Mouse (Mus musculus): Measurements from ENCODE around the gene Hsf2bp. TPM values are rescaled to one million over a fixed set of nuclear protein-coding genes. Genes with fewer than 3 reads are reported as not detected.

Gene Hsf2bp
- total and polyA plus RNA-seq, 2 experiments from 2014 or later = 0.57 to 0.90 TPM

DNA sequence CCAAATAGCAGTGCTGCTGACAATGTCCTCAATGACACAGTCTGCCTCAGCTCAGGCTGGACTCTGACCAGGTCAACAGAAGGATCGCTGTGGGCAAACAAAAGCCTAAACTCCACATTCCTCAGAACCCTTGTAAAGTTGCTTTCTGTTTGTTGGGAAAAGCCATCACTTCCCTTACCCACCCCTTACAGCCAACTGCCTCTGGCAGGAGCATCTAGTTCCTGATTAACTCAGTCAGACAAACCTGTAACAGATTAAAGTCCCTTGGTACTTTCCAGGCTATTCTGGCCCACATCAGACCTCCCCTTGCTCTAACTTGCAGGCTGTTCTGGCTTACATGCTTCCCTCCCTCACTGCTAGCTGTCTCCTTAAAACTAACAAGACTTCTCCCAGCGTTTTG, 70.5 kb downstream of the Hsf2bp start:
- H3K36me3 ChIP-seq (ENCODE audit: insufficient read depth) = no peaks in the 10 kb centered on the region
- no peaks in the 10 kb centered on the region for H3K27me3 ChIP-seq (ENCODE audit: insufficient read depth, low read length)
- WGBS = 46% methylated on average over 2 of the region's 2 CpGs
- H3K4me1 ChIP-seq (ENCODE audit: insufficient read depth) = no peaks in the 10 kb centered on the region
- TF ChIP-seq CTCF (IDR thresholded peaks at IDR 0.05; ENCODE audit: low read depth) = no peak
- ATAC-seq (no peak), DNase-seq (peak; percentile 4)
- no peak overlapping the region for H3K4me3 ChIP-seq (ENCODE audit: low read depth, low read length)
- no peaks in the 10 kb centered on the region for H3K9me3 ChIP-seq (ENCODE audit: low read length)
- no peak overlapping the region for H3K4me2 ChIP-seq (ENCODE audit: low read depth)
- H3K27ac ChIP-seq (ENCODE audit: low read depth, low read length) = no peak overlapping the region
- no peak overlapping the region for H3K9ac ChIP-seq

DNA sequence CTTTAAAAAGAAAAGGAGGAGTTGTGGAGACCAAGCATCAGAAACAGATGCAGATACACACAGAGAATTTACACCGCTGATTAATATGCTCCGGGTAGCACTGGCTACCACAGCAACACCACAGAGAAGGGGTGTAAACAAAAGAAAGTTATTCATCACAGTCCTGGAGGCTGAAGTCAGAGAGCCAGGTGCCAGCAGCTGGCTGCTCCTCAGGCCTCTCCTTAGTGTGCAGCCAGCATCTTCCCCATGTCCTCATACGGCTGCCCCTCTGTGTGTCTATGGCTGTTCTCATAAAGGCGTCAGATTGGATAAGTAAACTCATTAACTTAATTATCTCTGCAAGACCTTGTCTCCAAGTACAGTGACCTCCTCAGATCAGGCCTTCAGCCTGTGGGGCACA, 73.2 kb downstream of the Hsf2bp start:
- ATAC-seq (no peak), DNase-seq (no peak)
- H3K4me1 ChIP-seq (ENCODE audit: insufficient read depth) = no peaks in the 10 kb centered on the region
- no peak overlapping the region for H3K9ac ChIP-seq
- 76% methylated on average over 4 of the region's 4 CpGs for WGBS
- no peak for TF ChIP-seq CTCF (IDR thresholded peaks at IDR 0.05; ENCODE audit: low read depth)
- H3K27ac ChIP-seq (ENCODE audit: low read depth, low read length) = no peak overlapping the region
- no peak overlapping the region for H3K4me3 ChIP-seq (ENCODE audit: low read depth, low read length)
- no peaks in the 10 kb centered on the region for H3K27me3 ChIP-seq (ENCODE audit: insufficient read depth, low read length)
- H3K36me3 ChIP-seq (ENCODE audit: insufficient read depth) = no peaks in the 10 kb centered on the region
- H3K9me3 ChIP-seq (ENCODE audit: low read length) = no peaks in the 10 kb centered on the region
- no peak overlapping the region for H3K4me2 ChIP-seq (ENCODE audit: low read depth)

DNA sequence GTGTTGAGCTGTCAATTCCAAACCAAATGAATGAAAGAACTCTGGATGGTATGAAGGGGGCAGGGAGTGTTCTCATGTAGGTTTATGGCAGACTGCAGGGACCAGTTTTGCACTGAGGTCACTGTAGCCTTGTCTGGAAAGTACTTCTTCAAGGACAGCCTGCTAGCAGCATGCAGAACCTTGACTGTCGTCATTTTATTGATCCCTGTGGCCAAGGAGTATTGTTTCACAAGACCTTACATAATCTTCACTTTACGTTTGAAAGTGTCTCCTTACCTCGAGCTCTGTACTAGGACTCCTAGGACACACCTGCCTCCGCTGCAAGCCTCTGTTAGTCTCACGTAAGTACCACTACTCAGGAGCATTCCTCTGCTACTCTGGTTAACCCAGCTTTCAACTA, 73.9 kb downstream of the Hsf2bp start:
- no peak overlapping the region for H3K4me3 ChIP-seq (ENCODE audit: low read depth, low read length)
- no peaks in the 10 kb centered on the region for H3K4me1 ChIP-seq (ENCODE audit: insufficient read depth)
- no peaks in the 10 kb centered on the region for H3K27me3 ChIP-seq (ENCODE audit: insufficient read depth, low read length)
- no peak overlapping the region for H3K9ac ChIP-seq
- ATAC-seq (no peak), DNase-seq (no peak)
- no peak overlapping the region for H3K4me2 ChIP-seq (ENCODE audit: low read depth)
- H3K27ac ChIP-seq (ENCODE audit: low read depth, low read length) = no peak overlapping the region
- no peaks in the 10 kb centered on the region for H3K36me3 ChIP-seq (ENCODE audit: insufficient read depth)
- TF ChIP-seq CTCF (IDR thresholded peaks at IDR 0.05; ENCODE audit: low read depth) = no peak
- H3K9me3 ChIP-seq (ENCODE audit: low read length) = no peaks in the 10 kb centered on the region
- 88% methylated on average over 5 of the region's 5 CpGs for WGBS

DNA sequence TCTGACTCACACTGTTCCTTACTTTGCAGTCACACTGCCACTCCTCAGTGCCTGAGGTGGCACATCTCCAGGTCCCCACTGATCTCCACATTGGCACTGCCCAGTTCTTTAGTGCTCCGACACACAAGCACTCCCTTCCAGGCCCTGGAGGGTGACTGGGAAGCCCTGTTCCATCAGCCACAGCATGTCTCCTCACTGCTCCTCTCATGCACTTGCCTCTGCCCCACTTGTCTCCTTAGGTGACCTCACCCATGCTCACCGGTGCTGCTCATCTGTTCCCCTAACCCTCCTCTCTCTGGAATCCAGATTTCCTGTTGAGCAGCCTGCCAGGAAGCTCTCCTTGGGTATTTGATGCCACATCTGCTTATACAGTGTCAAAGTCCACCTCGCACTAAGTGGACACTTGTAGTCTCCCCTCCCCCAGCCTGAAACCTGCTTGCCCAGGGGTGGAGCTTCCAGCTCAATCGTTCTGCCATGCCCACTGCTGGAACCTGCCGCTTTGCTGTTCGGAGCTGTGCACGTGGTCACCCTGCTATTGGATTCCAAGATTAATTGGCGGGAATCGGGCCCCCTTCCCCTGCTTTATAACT, 81.5 kb downstream of the Hsf2bp start:
- H3K27me3 ChIP-seq (ENCODE audit: insufficient read depth, low read length) = no peaks in the 10 kb centered on the region
- H3K4me1 ChIP-seq (ENCODE audit: insufficient read depth) = no peaks in the 10 kb centered on the region
- no peak overlapping the region for H3K4me2 ChIP-seq (ENCODE audit: low read depth)
- H3K4me3 ChIP-seq (ENCODE audit: low read depth, low read length) = no peak overlapping the region
- H3K9ac ChIP-seq = no peak overlapping the region
- H3K27ac ChIP-seq (ENCODE audit: low read depth, low read length) = no peak overlapping the region
- no peak for DNase-seq
- H3K9me3 ChIP-seq (ENCODE audit: low read length) = no peaks in the 10 kb centered on the region
- no peaks in the 10 kb centered on the region for H3K36me3 ChIP-seq (ENCODE audit: insufficient read depth)
- TF ChIP-seq CTCF (IDR thresholded peaks at IDR 0.05; ENCODE audit: low read depth) = no peak
- no peak for ATAC-seq
- 91% methylated on average over 9 of the region's 9 CpGs for WGBS

DNA sequence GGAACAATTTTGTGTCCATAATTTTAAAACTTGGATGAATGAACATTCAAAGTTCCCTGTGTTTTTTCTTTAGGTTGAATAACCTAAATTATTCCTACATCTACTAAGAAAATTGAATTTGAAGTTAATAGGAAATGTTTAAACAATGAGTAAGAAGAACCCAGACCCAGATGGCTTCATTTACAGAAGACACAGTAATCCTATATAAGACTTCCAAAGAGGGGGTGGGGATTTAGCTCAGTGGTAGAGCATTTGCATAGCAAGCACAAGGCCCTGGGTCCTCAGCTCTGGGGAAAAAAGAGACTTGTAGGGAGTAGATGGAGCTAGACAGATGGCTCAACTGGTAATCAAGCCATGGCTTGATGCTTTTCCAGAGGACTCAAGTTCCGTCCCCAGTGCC, 87.1 kb downstream of the Hsf2bp start:
- Histone ChIP-seq H3K9ac (no peak overlapping the region), H3K9me3 (ENCODE audit: low read length) (no peaks in the 10 kb centered on the region), H3K36me3 (ENCODE audit: insufficient read depth) (no peaks in the 10 kb centered on the region), H3K4me3 (ENCODE audit: low read depth, low read length) (no peak overlapping the region), H3K27ac (ENCODE audit: low read depth, low read length) (no peak overlapping the region), H3K4me1 (ENCODE audit: insufficient read depth) (no peaks in the 10 kb centered on the region), H3K4me2 (ENCODE audit: low read depth) (no peak overlapping the region), H3K27me3 (ENCODE audit: insufficient read depth, low read length) (no peaks in the 10 kb centered on the region)
- ATAC-seq = no peak
- no peak for TF ChIP-seq CTCF (IDR thresholded peaks at IDR 0.05; ENCODE audit: low read depth)
- no peak for DNase-seq
- 52% methylated on average over 1 of the region's 1 CpGs for WGBS

DNA sequence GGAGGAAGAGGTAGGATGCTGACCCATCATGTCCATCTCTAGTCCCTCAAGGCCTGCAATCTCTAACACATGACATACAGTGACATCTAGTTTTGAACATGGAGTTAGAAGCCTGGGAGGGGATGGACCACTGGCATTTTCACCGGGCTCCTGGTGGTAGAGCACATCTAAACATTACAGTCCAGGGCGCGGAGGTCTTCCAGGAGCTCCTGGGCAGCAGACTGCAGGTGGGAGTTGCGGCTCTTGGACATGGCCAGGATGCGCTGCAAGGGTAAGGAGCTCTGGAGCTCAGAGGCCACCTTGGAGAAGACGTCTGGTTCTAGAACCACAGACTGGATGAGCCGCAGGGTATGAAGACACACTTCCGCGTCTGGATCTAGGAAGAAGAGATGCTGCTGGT, 89.7 kb downstream of the Hsf2bp start:
- no peaks in the 10 kb centered on the region for H3K36me3 ChIP-seq (ENCODE audit: insufficient read depth)
- H3K4me2 ChIP-seq (ENCODE audit: low read depth) = no peak overlapping the region
- no peak for DNase-seq
- no peaks in the 10 kb centered on the region for H3K4me1 ChIP-seq (ENCODE audit: insufficient read depth)
- no peak for ATAC-seq
- no peak overlapping the region for H3K4me3 ChIP-seq (ENCODE audit: low read depth, low read length)
- WGBS = 94% methylated on average over 9 of the region's 9 CpGs
- H3K27ac ChIP-seq (ENCODE audit: low read depth, low read length) = no peak overlapping the region
- no peaks in the 10 kb centered on the region for H3K9me3 ChIP-seq (ENCODE audit: low read length)
- no peak for TF ChIP-seq CTCF (IDR thresholded peaks at IDR 0.05; ENCODE audit: low read depth)
- no peaks in the 10 kb centered on the region for H3K27me3 ChIP-seq (ENCODE audit: insufficient read depth, low read length)
- H3K9ac ChIP-seq = no peak overlapping the region

DNA sequence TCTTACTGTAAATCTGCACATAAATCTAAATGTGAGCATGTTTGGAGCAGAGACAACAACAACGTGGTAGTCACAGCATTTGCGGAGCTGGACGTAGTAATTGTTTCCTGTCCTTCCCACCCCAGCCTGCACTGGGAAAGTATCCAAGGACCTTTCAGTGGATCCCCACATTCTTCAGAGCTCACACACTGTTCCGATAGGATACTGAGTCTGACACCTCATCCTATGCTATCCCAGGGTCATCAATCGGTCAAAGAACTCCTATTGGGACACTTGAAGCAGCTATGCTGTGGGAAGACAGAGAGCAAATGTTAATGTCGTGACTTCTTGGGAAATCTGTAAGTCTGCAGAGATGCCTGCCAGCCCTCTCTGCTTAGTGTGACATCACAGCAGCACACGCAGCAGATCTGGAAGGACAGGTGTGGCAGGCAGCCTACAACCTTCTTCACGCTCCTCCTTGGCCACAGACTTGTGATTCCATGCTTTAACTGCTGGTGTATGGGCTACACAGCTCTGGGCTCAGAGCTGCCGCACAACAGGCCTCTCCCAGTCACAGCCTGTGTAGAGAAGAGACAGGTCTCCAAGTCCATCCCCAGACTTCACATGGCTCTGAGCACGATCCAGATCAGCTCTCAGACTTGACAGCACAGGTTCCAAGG, 92.1 kb downstream of the Hsf2bp start:
- Histone ChIP-seq H3K27me3 (ENCODE audit: insufficient read depth, low read length) (no peaks in the 10 kb centered on the region), H3K9ac (no peak overlapping the region)

More for the DNA sequence above, 92.1 kb downstream of the Hsf2bp start:
- no peaks in the 10 kb centered on the region for H3K36me3 ChIP-seq (ENCODE audit: insufficient read depth)
- no peaks in the 10 kb centered on the region for H3K4me1 ChIP-seq (ENCODE audit: insufficient read depth)
- no peak for TF ChIP-seq CTCF (IDR thresholded peaks at IDR 0.05; ENCODE audit: low read depth)
- H3K9me3 ChIP-seq (ENCODE audit: low read length) = no peaks in the 10 kb centered on the region
- ATAC-seq = no peak
- DNase-seq = no peak
- no peak overlapping the region for H3K27ac ChIP-seq (ENCODE audit: low read depth, low read length)
- no peak overlapping the region for H3K4me3 ChIP-seq (ENCODE audit: low read depth, low read length)
- WGBS = 69% methylated on average over 10 of the region's 10 CpGs
- H3K4me2 ChIP-seq (ENCODE audit: low read depth) = no peak overlapping the region
